Mouse (Mus musculus) midbrain, embryonic 10.5 days (tissue): ENCODE data around the gene Csmd2. TPM values are rescaled to one million over a fixed set of nuclear protein-coding genes. Genes with fewer than 3 reads are reported as not detected.
"Not testable (repeated sequence)": the region's sequence is repeated elsewhere in the genome, so short reads cannot be mapped to it uniquely, and the experiment has no call there.

Experiments
- DNase-seq: peaks from one replicate; pipeline ENCODE4 v3.0.0-alpha.2; 2017; ENCODE audit warnings: low spot score
- H3K27ac ChIP-seq: fragments of 300-500 bp; sonication (generic); replicated peaks from 2 replicates; pipeline ENCODE4 v1.5.1; 2016; ENCODE audit warnings: mild to moderate bottlenecking
- H3K27me3 ChIP-seq: fragments of 300-500 bp; sonication (generic); 2 replicates; pipeline ENCODE4 v1.6.1; 2016; ENCODE audit warnings: low read depth, mild to moderate bottlenecking; ENCODE audit not compliant: poor library complexity, severe bottlenecking
- H3K36me3 ChIP-seq: fragments of 300-500 bp; sonication (generic); 2 replicates; pipeline ENCODE4 v1.6.1; 2016; ENCODE audit warnings: mild to moderate bottlenecking, moderate library complexity
- H3K4me1 ChIP-seq: fragments of 300-500 bp; sonication (generic); 2 replicates; pipeline ENCODE4 v1.6.1; 2016
- H3K4me3 ChIP-seq: fragments of 300-500 bp; sonication (generic); 2 replicates; pipeline ENCODE4 v1.5.1; 2016; ENCODE audit warnings: mild to moderate bottlenecking, moderate library complexity
- H3K9me3 ChIP-seq: fragments of 300-500 bp; sonication (generic); replicated peaks from 2 replicates; pipeline ENCODE4 v1.6.1; 2016; ENCODE audit warnings: mild to moderate bottlenecking
- WGBS: fragments of 180-500 bp; shearing (Covaris S2); methylation state at CpG from one replicate; pipeline ENCODE4 v1.1.7; 2016; 5-methylcytosine and 5-hydroxymethylcytosine counted together
- polyA plus RNA-seq: library from polyadenylated mRNA; unstranded; fragments of >200 nt; fragmentation: Nextera tagmentation; extraction: Ambion mirVana; gene quantifications from 2 replicates; pipeline ENCODE4 v1.2.1, GENCODE M21; 2016

Gene Csmd2
- polyA plus RNA-seq, 1 experiment from 2014 or later = 1.00 TPM

- 91% methylated on average over 5 of the region's 5 CpGs for WGBS
- DNase-seq = no peak
- Histone ChIP-seq H3K4me3 (no peak overlapping the region), H3K27ac (no peak overlapping the region), H3K4me1 (no peaks in the 10 kb centered on the region), H3K9me3 (no peaks in the 10 kb centered on the region), H3K27me3 (no peaks in the 10 kb centered on the region), H3K36me3 (no peaks in the 10 kb centered on the region)
Observed at GRCm38 (mm10) chr4:128466708-128467107, 479.1 kb downstream of the Csmd2 start.

DNA sequence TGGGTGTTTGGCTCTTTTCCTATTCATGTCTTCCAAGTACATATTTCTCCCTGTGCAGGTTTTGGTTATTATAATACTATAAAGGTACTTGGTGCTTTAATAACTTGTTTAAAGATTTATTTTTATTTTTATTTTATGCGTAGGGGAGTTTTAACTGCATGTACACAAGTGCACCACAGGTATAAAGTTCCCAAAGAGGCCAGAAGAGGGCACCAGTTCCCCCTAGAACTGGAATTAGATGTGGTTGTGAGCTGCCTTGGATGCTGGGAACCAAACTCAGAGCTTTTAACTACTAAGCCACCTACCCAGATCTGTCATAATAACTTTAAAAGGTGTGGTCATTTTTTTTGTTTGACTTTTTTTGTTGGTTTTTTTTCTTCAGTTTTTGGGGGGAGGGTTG lies 480.4 kb downstream of the Csmd2 start:
- no peak overlapping the region for H3K27ac ChIP-seq
- no peaks in the 10 kb centered on the region for H3K36me3 ChIP-seq
- no peaks in the 10 kb centered on the region for H3K4me1 ChIP-seq
- H3K27me3 ChIP-seq = no peaks in the 10 kb centered on the region
- H3K9me3 ChIP-seq = no peaks in the 10 kb centered on the region
- DNase-seq = no peak
- H3K4me3 ChIP-seq = no peak overlapping the region
- WGBS = 80% methylated on average over 1 of the region's 1 CpGs

- WGBS = 86% methylated on average over 5 of the region's 5 CpGs
- Histone ChIP-seq H3K9me3 (no peaks in the 10 kb centered on the region), H3K27me3 (no peaks in the 10 kb centered on the region), H3K4me1 (no peaks in the 10 kb centered on the region), H3K27ac (no peak overlapping the region), H3K4me3 (no peak overlapping the region), H3K36me3 (no peaks in the 10 kb centered on the region)
- DNase-seq = no peak
Observed at GRCm38 (mm10) chr4:128476249-128476648, 488.6 kb downstream of the Csmd2 start.

- Histone ChIP-seq H3K9me3 (no peaks in the 10 kb centered on the region), H3K4me1 (no peaks in the 10 kb centered on the region), H3K27ac (no peak overlapping the region), H3K4me3 (no peak overlapping the region), H3K36me3 (no peaks in the 10 kb centered on the region), H3K27me3 (no peaks in the 10 kb centered on the region)
- no peak for DNase-seq
- 90% methylated on average over 7 of the region's 7 CpGs for WGBS
Observed at GRCm38 (mm10) chr4:128483891-128484290, 496.2 kb downstream of the Csmd2 start.

DNA sequence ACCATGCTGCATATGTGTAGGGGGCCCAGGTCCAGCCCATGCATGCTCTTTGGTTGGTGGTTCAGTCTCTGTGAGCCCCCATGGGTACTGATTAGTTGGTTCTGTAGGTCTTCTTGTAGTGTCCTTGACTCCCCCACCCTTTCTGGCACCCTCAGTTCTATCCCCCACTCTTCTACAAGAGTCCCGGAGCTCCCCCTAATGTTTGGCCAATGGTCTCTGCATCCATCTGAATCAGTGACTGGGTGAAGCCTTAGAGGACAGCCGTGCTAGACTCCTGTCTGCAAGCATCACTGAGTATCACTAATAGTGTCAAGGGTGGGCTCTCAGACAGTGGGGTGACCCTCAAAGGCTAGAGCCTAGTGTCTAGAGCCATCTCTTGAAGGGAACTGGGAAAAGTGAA lies 497.0 kb downstream of the Csmd2 start:
- no peak for DNase-seq
- Histone ChIP-seq H3K27me3 (no peaks in the 10 kb centered on the region), H3K36me3 (no peaks in the 10 kb centered on the region), H3K4me1 (no peaks in the 10 kb centered on the region), H3K4me3 (no peak overlapping the region), H3K27ac (no peak overlapping the region), H3K9me3 (no peaks in the 10 kb centered on the region)
- WGBS = 69% methylated on average over 2 of the region's 2 CpGs

DNA sequence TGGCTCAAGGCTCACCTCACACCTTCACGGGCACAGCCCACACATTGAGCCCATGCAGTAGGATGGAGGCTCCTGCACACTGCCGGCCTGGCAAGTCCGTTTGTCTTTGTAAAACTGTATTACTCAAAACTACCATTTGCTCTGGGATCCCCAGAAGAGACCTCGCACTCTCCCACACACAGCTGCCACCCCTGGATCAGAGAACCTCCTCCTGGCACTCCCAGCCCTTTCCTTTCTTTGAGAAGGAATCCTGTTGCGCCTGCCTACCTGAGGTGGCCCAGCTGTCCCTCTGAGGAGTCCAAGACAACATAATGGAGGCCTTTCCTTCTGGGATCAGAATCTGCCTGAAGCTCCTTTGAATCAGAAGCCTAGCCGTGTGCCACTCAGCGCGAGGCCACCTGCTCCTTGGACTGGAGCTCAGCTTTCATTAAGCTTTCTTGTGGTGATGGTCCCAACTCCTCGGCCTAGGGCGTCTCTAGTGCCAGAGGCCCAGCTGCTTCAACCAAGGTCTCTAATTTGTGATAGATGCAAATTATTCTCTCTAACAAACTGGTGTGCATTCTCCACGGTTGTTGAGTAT lies 502.0 kb downstream of the Csmd2 start:
- 91% methylated on average over 11 of the region's 11 CpGs for WGBS
- Histone ChIP-seq H3K4me1 (no peaks in the 10 kb centered on the region), H3K27me3 (no peaks in the 10 kb centered on the region), H3K9me3 (no peaks in the 10 kb centered on the region), H3K36me3 (no peaks in the 10 kb centered on the region), H3K27ac (no peak overlapping the region), H3K4me3 (no peak overlapping the region)
- no peak for DNase-seq

GRCm38 (mm10) chr4:128492055-128492454 lies 504.4 kb downstream of the Csmd2 start:
- H3K27ac ChIP-seq = no peak overlapping the region
- H3K9me3 ChIP-seq = no peaks in the 10 kb centered on the region
- DNase-seq = no peak
- no peaks in the 10 kb centered on the region for H3K36me3 ChIP-seq
- no peak overlapping the region for H3K4me3 ChIP-seq
- WGBS = 79% methylated on average over 8 of the region's 8 CpGs
- H3K27me3 ChIP-seq = no peaks in the 10 kb centered on the region
- H3K4me1 ChIP-seq = no peaks in the 10 kb centered on the region

DNA sequence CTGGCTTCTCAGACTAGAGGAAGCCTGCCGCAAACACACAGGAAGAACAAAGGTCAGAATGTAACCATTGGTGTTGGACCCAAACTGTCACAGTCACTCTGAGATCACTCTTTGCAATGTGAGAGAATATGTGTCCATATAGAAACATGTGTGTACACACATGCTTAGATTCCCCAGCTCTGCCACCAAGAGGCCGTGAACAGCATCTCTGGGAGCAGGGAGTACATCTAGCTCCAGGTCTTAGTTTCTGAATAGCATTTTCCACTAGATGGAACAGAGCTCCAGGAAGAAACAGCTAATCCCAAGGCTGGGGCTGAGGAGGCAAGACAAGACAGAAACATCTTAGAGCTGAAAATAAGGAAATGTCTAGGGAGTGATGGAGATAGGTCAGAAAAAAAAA lies 512.3 kb downstream of the Csmd2 start:
- WGBS = 84% methylated on average over 2 of the region's 2 CpGs
- Histone ChIP-seq H3K36me3 (no peaks in the 10 kb centered on the region), H3K9me3 (no peaks in the 10 kb centered on the region), H3K27ac (no peak overlapping the region), H3K4me1 (no peaks in the 10 kb centered on the region), H3K27me3 (no peaks in the 10 kb centered on the region), H3K4me3 (no peak overlapping the region)
- no peak for DNase-seq

- H3K36me3 ChIP-seq = no peaks in the 10 kb centered on the region
- H3K9me3 ChIP-seq = no peaks in the 10 kb centered on the region
Observed at GRCm38 (mm10) chr4:128506878-128507277, 519.2 kb downstream of the Csmd2 start.

DNA sequence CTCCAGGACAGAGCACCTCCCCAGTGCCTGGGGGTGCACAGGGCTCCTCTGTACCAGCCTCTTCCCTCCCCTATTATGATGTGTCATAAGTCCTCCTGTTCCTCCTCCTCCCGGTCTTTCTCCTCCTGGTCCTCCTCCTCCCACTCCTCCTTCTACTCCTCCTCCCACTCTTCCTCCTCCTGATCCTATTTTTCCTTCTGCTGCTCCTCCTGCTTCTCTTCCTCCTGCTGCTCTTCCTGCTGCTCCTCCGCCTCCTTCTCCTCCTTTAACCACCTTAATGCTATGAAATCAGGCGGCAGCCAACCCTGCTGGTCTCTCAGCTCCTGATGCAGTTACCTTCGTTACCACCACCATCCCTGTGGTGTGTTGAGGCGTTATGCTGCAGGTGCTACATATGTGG lies 522.2 kb downstream of the Csmd2 start:
- 78% methylated on average over 5 of the region's 5 CpGs for WGBS
- H3K4me3 ChIP-seq = no peak overlapping the region
- H3K36me3 ChIP-seq = no peaks in the 10 kb centered on the region
- no peaks in the 10 kb centered on the region for H3K4me1 ChIP-seq
- no peaks in the 10 kb centered on the region for H3K27me3 ChIP-seq
- no peak overlapping the region for H3K27ac ChIP-seq
- no peaks in the 10 kb centered on the region for H3K9me3 ChIP-seq
- no peak for DNase-seq

More at GRCm38 (mm10) chr4:128506878-128507277, 519.2 kb downstream of the Csmd2 start:
- H3K27ac ChIP-seq = no peak overlapping the region
- H3K4me1 ChIP-seq = no peaks in the 10 kb centered on the region
- WGBS = 72% methylated on average over 10 of the region's 10 CpGs
- no peaks in the 10 kb centered on the region for H3K27me3 ChIP-seq
- no peak overlapping the region for H3K4me3 ChIP-seq
- DNase-seq = no peak

DNA sequence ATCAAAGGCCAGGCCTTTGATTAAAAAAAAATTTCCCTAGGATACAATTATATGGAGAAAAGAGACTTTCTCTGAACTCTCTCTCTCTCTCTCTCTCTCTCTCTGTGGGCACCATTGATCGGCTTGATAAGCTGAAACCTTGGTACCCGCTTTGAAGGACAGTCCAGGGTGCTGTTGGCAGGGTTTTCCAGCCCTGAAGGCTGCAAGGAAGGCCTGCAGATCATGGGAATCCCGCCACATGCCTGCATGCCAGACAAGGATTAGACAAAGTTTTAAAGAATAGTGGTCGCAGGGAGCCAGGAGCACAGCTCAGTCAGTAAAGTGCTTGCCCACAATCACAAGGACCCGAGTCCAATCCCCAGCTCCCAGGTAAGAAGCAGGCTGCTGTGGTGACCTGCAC lies 526.8 kb downstream of the Csmd2 start:
- Histone ChIP-seq H3K4me3 (no peak overlapping the region), H3K36me3 (no peaks in the 10 kb centered on the region), H3K4me1 (no peaks in the 10 kb centered on the region), H3K27ac (no peak overlapping the region), H3K9me3 (no peaks in the 10 kb centered on the region), H3K27me3 (no peaks in the 10 kb centered on the region)
- DNase-seq = no peak
- 79% methylated on average over 5 of the region's 5 CpGs for WGBS

DNA sequence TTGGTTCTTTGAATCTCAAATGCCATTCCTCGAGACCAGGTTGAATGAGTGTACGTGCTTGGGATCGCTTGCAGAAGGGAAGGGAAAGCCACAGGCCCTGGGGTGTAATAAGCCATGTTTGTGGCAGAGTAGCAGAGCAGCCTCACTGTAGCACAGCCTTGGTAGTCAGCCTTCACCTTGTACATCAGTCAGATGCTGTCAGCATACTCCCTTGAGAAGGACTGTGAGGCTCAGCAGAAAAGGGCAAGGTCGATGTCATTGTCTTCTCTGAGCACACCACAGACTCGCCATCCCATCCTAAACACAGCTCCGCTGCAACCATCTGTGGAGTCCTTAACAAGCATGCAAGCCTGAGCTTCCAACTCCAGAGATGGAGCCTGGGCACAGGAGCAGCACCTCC lies 533.6 kb downstream of the Csmd2 start:
- Histone ChIP-seq H3K27ac (no peak overlapping the region), H3K4me1 (no peaks in the 10 kb centered on the region), H3K36me3 (no peaks in the 10 kb centered on the region), H3K27me3 (no peaks in the 10 kb centered on the region), H3K4me3 (no peak overlapping the region), H3K9me3 (no peaks in the 10 kb centered on the region)
- 91% methylated on average over 6 of the region's 6 CpGs for WGBS
- DNase-seq = no peak

- WGBS = 31% methylated on average over 2 of the region's 2 CpGs
- DNase-seq = no peak
- Histone ChIP-seq H3K9me3 (no peaks in the 10 kb centered on the region), H3K4me3 (no peak overlapping the region), H3K4me1 (no peaks in the 10 kb centered on the region), H3K36me3 (no peaks in the 10 kb centered on the region), H3K27ac (no peak overlapping the region), H3K27me3 (no peaks in the 10 kb centered on the region)
Observed at GRCm38 (mm10) chr4:128543378-128543777, 555.7 kb downstream of the Csmd2 start.

- not testable (repeated sequence) for H3K4me1 ChIP-seq, H3K36me3 ChIP-seq, H3K9me3 ChIP-seq, H3K4me3 ChIP-seq, DNase-seq, H3K27me3 ChIP-seq, H3K27ac ChIP-seq
- 76% methylated on average over 2 of the region's 2 CpGs for WGBS
Observed at GRCm38 (mm10) chr4:128543956-128544486, 556.4 kb downstream of the Csmd2 start.
